Mouse (Mus musculus): ENCODE results near the gene Slc25a28. TPM values are rescaled to one million over a fixed set of nuclear protein-coding genes. Genes with fewer than 3 reads are reported as not detected.
A peak's percentile ranks its signal among the peaks of the same experiment; 100 is the strongest.

The Slc25a28 gene
- polyA plus RNA-seq, 1 experiment: 73.8 TPM

DNA sequence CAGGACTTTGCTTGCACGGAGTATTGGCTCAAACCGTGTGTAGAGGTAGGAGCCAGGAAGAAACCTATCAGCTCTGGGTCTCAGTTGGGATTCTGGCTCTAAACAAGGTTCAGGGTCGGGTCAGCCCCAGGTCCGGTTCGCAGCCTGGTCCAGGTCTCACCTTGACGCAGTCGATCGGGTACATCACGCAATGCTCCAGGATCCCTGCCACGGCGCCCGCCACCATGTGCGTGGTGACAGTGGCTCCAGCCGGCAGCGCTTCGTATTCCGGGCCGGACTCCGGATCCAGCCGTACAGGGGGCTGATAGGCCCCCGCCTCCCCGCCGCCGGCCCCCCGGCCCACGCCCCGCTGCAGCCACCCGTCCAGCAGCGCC, 378 bp downstream of the Slc25a28 start:
- no peak for TF ChIP-seq POLR2A (IDR thresholded peaks at IDR 0.05; ENCODE audit: borderline replicate concordance, extremely low read depth, insufficient read depth, insufficient read length, poor library complexity, severe bottlenecking)
- no peak for TF ChIP-seq CTCF (IDR thresholded peaks at IDR 0.05; ENCODE audit: borderline replicate concordance, extremely low read depth, insufficient read depth, insufficient read length)
- peak; percentile 46 for DNase-seq (ENCODE audit: low read depth)

DNA sequence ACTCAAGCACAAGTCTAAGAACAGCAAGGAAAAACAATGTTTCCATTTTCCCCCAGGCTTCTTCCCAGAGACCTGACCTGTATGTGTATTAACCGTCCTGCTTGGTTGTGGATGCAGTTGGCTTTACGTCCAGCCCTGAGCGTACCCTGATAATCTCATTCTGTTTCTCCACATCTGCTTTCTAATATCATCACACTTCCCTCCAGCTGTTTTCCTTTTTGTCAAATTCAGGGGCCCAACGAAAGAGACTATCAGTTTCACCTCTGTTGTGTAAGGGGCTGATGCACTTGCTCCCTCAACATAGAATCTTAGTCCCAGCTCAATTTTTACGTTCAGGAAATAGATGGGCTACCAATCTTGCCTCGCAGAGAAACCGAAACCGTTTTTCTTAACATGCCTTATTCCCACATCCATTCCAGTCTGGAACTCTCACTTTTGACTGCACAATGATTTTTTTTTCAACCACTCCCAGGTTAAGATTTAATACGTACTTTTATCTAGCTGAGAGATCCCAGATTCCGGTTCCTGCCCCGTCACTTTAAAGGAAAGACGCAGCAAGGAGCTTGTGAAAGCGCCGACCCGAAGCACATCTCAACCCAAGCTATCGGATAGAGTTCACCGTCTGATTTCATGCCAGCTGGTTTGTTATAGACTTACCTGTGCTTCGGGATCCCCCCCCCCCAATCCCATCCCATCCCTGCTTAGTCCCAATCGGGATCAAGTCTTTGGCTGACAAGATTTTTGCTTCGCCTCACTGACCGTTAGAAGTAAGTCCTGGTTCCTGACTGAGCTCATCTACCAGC, 967 bp downstream of the Slc25a28 start:
- TF ChIP-seq CTCF (IDR thresholded peaks at IDR 0.05; ENCODE audit: borderline replicate concordance, extremely low read depth, insufficient read depth, insufficient read length) (no peak), POLR2A (IDR thresholded peaks at IDR 0.05; ENCODE audit: borderline replicate concordance, extremely low read depth, insufficient read depth, insufficient read length, poor library complexity, severe bottlenecking) (no peak)
- DNase-seq (ENCODE audit: low read depth): no peak

DNA sequence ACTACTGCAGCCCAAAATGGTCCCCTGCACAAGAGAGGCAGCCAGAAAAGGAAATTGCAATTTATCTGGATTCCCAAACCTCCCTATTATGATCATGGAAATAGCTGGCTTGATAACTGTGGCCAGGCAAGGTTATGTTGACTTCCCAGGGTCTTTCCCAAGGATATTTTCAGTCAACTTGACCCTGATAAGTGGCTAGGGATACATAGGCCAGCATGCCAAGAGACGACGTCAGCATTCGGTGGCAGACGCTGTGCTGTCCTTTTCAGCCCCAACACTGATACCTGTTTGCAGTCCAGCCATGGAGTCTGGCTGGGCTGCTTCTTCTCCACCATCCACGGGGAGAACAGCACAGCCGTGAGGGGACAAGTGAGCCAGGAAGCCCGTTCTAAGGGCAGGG, 3.6 kb downstream of the Slc25a28 start:
- TF ChIP-seq CTCF (IDR thresholded peaks at IDR 0.05; ENCODE audit: borderline replicate concordance, extremely low read depth, insufficient read depth, insufficient read length): no peak
- TF ChIP-seq POLR2A (IDR thresholded peaks at IDR 0.05; ENCODE audit: borderline replicate concordance, extremely low read depth, insufficient read depth, insufficient read length, poor library complexity, severe bottlenecking): no peak
- no peak for DNase-seq (ENCODE audit: low read depth)

DNA sequence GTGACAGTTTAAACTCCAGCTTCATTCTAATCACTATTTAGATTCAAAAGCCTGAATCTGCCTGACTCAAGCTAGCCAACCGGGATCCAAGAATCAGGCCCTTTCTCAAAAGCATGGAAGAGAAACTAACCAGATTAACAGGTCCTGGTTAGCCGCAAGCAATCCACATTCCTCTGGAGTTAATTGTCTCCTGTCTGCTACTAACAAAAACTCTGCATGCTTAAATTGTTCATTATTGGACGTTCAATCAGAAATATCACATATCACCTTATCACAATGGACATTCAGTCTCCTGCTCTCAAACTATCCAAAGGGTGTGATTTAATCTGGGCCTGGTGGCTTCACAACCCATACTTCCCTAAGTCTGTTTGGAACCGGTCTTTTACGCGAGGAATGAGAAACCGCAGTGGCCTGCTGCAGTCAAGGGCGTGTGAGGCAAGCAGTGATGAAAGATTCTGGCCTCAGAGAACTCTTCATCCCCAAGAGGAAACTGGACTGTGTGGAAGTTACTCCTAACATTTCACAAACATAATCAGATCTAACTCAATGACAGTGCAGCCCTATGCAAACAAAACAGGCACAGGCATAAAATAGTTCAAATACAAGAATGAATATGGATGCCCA, 5.4 kb downstream of the Slc25a28 start:
- TF ChIP-seq POLR2A (IDR thresholded peaks at IDR 0.05; ENCODE audit: borderline replicate concordance, extremely low read depth, insufficient read depth, insufficient read length, poor library complexity, severe bottlenecking) (no peak), CTCF (IDR thresholded peaks at IDR 0.05; ENCODE audit: borderline replicate concordance, extremely low read depth, insufficient read depth, insufficient read length) (no peak)
- no peak for DNase-seq (ENCODE audit: low read depth)

DNA sequence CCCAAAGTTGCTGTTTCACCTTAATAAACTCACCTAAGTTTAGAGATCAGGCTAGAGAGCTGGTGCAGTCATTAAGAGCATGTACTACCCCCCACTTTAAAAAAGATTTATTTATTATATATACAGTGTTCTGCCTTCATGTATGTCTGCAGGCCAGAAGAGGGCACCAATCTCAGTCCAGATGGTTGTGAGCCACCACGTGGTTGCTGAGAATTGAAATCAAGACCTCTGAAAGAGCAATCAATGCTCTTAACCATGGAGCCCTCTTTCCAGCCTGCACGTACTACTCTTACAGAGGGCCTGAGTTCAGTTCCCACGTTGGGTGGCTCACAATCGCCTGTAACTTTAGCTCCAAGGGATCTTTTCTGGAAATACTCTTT, 7.3 kb downstream of the Slc25a28 start:
- peak; percentile 11; the same call in 1 of the 2 replicates for TF ChIP-seq CTCF (IDR thresholded peaks at IDR 0.05; ENCODE audit: borderline replicate concordance, extremely low read depth, insufficient read depth, insufficient read length)
- TF ChIP-seq POLR2A (IDR thresholded peaks at IDR 0.05; ENCODE audit: borderline replicate concordance, extremely low read depth, insufficient read depth, insufficient read length, poor library complexity, severe bottlenecking): no peak
- peak; percentile 29 for DNase-seq (ENCODE audit: low read depth)

DNA sequence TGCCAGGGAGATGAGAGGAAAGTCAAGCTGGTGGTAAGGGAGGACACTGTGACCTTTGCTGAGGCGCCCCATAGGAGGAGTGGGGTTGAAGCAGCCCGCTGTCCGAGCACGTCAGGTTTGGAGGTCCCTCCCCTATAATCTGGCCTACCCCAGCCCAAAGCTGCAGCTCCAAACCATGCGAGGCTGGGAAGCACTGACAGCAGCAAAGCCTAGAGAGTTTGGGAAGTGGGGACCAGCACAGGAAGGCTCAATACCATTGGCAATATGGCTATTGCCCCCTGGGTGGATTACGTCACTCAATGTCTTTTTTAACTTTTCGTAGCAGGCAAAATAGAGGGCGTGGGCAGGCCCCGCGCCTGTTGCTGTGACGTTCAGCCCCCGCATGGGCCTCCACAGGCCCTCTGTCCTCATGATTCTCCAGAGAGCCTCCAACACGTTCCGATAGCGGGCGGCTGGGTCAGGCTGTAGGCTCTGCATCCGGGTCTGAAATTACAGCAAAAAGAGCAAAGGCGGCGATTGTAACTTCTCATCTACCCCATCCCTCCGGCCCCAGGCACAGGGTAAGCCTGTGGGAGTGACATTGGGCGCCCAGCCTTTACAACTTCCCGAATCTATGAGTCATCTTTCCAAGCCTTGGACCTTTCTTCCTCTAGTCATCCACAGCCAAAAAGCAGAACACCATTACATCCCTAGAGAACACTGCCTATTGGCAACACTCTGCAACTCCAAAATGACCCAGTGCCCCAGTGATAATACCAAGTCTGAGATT, 7.8 kb downstream of the Slc25a28 start:
- DNase-seq (ENCODE audit: low read depth): no peak
- no peak for TF ChIP-seq CTCF (IDR thresholded peaks at IDR 0.05; ENCODE audit: borderline replicate concordance, extremely low read depth, insufficient read depth, insufficient read length)
- TF ChIP-seq POLR2A (IDR thresholded peaks at IDR 0.05; ENCODE audit: borderline replicate concordance, extremely low read depth, insufficient read depth, insufficient read length, poor library complexity, severe bottlenecking): no peak

DNA sequence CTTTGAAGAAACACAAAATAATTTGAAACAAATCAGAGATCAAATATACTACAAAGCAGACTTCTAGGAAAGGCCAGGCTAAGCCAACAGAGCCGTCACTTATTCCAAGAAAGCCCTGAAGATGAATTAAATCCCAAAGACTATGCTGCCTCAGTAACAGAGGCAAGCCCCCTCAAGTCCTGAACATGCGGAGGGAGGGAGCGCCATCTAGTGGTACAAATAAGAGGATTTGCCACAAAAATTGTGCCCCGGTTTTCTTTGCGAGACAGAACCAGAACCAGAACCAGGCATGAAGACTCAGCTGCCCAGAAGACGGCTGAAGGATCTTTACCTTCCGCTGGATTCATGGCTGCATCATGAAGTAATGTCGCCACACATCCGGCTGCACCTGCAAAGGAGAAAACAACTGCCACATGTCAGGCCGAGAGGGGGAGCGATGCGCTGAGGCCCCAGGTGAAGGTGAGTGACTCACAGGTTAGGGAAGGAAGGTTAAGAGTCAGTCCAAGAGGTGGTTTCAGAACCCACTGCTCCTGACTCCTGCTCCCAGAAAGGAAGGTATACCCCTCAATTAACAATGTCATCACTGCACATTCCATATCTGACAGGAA, 9.1 kb downstream of the Slc25a28 start:
- no peak for TF ChIP-seq POLR2A (IDR thresholded peaks at IDR 0.05; ENCODE audit: borderline replicate concordance, extremely low read depth, insufficient read depth, insufficient read length, poor library complexity, severe bottlenecking)
- TF ChIP-seq CTCF (IDR thresholded peaks at IDR 0.05; ENCODE audit: borderline replicate concordance, extremely low read depth, insufficient read depth, insufficient read length): peak; percentile 93
- peak; percentile 87 for DNase-seq (ENCODE audit: low read depth)

DNA sequence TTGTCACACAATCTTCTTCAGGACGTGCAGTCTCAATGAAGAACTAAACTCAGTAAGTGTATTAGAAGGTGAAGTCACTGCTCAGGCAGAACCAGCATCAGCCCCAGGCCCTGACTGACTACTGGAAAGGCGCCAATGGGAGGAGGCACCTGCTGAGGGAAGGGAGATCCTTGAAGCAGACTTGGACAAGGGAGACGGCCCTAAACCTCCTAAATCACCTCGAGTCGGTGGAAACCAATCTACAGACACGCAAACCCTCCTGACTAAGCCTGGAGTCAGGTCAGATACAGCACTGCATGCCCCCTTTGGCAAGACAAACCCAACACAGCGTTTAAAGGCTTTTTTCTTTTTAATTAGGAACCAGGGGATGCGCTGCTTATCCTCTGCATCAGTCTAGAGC, 11.2 kb downstream of the Slc25a28 start:
- TF ChIP-seq CTCF (IDR thresholded peaks at IDR 0.05; ENCODE audit: borderline replicate concordance, extremely low read depth, insufficient read depth, insufficient read length): no peak
- TF ChIP-seq POLR2A (IDR thresholded peaks at IDR 0.05; ENCODE audit: borderline replicate concordance, extremely low read depth, insufficient read depth, insufficient read length, poor library complexity, severe bottlenecking): no peak
- DNase-seq (ENCODE audit: low read depth): no peak

DNA sequence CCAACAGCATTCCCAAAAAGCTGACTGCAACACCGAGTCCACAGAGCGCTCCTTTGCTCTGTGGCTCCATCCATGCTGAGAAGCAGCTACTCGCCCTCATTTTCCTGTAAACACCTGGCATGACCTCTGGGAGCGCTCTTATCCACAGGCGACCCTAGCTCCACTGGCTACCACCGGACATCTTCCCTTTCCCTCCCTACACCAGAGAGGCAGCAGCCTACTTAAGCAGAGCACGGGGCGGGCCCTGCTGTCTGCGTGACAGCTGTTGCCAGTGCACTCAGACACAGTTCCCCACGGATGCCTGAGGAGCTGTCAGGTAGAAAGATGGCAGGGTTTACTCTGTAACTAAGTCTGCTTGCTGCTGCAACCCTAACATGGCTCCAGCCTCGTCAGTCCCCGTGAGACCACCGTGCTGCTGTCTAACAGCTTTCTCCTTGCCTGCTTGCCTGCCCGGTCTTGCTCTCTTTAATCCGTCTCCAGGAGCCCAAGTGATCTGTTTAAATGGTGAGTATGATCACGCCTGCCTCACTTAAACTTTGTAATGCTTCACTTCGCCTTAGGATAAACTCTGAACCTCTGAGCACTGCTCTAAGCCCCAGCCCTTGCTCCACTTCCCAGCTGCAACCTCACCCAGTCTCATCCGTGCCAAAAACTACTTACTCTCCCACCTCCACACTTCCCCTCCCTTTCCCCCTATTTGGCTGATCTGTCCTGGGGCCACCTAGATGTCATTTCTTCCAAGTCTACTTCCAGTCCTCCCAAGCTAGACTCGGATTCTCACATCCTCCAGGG, 12.3 kb downstream of the Slc25a28 start:
- DNase-seq (ENCODE audit: low read depth): peak; percentile 55
- TF ChIP-seq POLR2A (IDR thresholded peaks at IDR 0.05; ENCODE audit: borderline replicate concordance, extremely low read depth, insufficient read depth, insufficient read length, poor library complexity, severe bottlenecking): no peak
- peak; percentile 43; the same call in 1 of the 2 replicates for TF ChIP-seq CTCF (IDR thresholded peaks at IDR 0.05; ENCODE audit: borderline replicate concordance, extremely low read depth, insufficient read depth, insufficient read length)

DNA sequence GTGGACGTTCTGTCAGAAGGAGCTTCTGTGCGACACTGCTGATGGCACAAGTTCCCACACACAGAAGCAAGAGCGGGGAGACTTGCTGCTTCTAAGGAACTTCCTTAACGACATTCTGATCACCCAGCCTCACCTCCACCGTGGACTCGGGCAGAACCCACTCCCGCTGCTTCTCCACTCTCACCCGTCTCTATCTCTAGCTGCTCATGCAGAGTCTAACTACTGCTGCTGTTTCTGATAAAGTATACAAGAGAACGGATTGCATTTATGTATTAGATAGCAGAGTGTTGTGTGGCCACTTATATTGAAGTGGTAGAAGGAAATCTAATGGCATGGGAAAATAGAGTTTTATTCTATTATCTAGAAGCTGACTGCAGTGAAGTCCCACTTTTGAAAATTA, 13.9 kb downstream of the Slc25a28 start:
- no peak for DNase-seq (ENCODE audit: low read depth)
- TF ChIP-seq POLR2A (IDR thresholded peaks at IDR 0.05; ENCODE audit: borderline replicate concordance, extremely low read depth, insufficient read depth, insufficient read length, poor library complexity, severe bottlenecking) (no peak), CTCF (IDR thresholded peaks at IDR 0.05; ENCODE audit: borderline replicate concordance, extremely low read depth, insufficient read depth, insufficient read length) (no peak)

Data from brain, embryonic 14.5 days (tissue).